Mouse (Mus musculus): ENCODE measurements around the gene Nfia.

The Nfia gene

DNA sequence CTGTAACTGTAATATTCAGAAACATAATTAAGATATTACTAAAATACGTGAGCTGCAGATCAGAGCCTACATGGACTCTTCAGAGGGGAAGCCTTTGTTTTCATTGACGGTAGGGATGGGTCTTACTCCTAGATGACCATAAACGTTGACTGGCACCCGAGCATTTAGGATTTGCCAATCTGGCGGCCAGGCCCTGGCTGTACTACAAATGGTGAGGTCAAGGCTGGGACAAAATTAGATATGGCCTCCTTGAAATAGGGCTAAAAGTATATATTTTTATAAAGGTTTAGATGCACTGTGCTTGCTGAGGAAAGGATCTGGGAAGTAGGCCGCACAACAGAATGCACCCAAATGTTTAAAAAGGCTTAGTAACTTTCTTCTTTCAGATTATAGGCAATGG lies 10.0 kb downstream of the Nfia start:
- DNase-seq (ENCODE audit: low read depth, low spot score) = no peak

DNA sequence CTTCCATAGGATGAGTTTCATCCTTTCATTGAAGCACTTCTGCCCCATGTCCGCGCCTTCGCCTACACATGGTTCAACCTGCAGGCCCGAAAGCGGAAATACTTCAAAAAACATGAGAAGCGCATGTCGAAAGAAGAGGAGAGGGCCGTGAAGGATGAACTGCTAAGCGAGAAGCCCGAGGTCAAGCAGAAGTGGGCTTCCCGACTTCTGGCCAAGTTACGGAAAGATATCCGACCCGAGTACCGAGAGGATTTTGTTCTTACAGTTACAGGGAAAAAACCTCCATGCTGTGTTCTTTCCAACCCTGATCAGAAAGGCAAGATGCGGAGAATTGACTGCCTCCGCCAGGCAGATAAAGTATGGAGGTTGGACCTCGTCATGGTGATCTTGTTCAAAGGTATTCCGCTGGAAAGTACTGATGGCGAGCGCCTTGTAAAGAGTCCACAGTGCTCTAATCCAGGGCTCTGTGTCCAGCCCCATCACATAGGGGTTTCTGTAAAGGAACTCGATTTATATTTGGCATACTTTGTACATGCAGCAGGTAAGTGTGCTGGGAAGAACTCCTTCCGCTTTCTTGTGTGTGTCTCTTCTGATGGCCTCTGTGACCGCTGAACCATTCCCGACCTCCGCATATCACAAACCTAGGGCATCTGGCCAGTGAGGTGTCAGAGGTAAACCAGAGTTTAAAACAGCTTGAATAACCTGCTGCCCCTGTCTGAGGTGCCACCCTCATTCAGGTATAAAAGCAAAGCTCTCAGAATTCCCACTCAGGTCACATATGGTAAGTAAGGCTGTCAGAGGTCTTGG lies 10.7 kb downstream of the Nfia start:
- no peak for DNase-seq (ENCODE audit: low read depth, low spot score)

DNA sequence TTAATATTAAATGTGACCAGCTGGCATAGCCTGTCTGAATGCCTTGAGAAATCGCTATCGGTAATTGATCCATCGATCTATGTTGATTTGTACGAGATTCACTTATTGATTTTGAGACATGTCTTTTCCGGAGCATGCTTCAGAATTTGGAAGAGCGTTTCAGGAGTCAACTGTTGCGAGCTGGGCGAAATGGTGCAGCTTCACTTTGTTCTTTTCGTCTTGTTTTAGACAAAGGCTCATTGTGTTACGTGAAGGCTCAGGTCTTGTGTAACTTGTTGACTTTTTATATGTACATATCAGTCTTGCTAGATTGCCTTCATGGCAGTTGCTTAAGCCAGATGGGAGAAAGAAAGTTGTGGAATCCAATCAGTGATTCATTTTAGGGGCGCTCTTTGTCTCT lies 11.7 kb downstream of the Nfia start:
- DNase-seq (ENCODE audit: low read depth, low spot score) = no peak

DNA sequence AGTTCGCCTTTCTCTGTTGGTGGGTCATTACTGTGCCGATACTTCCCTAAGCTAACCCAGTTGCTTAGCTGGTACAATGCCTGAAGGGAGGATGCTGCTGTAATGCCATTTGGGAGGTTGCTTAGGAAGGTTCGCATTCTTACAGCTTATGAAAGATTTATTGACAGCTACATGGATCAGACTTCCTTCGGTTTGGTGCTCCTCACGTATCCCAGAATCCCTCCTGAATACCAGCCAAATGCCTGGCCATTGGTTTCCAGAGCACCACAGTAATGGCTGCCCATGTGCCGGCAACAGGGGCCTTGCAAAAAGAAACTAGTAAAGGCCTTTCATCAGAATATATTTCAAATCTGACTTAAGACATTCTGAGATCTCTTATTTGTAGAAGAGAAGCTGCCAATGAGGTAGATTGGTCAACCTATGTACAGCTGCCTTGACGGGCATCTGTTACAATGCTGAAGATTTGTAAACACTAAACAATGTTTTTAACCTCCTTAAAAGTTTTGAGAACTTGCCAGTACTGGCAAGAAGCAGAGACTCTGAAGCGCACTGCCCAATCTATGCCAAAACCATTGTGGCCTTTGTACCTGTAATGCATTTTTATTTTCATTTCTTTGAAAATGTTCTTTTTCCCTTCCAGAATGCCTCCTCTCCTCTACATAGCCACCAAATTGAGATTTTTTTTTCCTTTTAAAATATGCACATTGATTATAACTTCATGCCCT lies 13.2 kb downstream of the Nfia start:
- no peak for DNase-seq (ENCODE audit: low read depth, low spot score)

DNA sequence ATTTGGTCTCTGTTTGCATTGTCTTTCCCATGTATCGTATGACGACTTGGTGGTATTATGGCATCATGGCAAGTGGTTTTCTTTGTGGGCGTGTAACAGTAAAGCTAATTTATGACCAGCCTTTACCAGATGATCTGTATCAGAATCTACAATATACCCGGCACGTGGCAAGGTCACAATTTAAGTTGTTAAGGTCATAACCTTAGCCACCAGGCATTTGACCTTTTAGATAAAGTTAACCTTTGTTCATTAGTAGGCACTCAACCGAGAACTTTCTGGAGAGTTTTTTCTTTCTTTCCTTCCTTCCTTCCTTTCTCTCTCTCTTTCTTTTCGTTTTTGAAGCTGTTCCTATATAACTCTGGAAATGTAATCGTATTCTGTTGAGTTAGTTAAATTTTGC lies 14.0 kb downstream of the Nfia start:
- no peak for DNase-seq (ENCODE audit: low read depth, low spot score)

DNA sequence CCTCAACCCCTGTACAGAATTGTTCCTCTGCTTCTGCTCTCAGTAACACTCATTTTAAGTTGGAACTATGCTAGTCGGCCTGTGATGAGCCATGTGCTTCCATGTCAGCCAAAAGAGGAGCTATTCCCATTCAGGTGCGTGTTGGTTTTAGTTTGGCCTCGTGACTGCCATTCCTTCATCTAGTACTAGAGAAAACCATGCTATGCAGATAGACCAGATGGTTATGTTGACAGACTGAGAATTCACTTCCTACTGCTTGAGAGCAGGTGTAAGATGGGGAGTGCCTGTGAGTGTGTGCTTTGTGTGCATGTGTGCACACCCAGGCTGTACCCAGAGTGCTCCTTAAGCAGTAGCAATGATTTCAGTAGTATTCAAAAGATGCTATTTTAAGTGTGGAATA lies 15.0 kb downstream of the Nfia start:
- no peak for DNase-seq (ENCODE audit: low read depth, low spot score)

DNA sequence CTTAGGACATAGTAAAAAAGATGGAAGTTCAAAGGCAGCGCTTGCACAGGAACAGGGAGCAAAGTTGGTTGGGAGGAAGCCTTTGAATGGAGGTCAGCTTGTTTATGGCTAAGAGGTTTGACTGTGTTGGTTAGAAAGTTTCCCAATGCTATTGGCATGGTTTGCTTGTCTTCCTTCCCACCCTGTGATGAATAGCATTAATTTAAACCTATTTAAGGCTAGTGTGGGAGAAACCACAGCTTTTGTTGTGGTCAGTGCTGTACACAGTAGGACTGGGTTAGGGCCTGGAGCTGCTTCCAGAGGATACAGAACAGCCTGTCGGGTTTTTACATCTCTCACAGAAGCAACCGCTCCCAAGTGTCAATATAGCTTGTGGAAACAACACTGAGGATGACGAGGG lies 16.0 kb downstream of the Nfia start:
- DNase-seq (ENCODE audit: low read depth, low spot score) = no peak

DNA sequence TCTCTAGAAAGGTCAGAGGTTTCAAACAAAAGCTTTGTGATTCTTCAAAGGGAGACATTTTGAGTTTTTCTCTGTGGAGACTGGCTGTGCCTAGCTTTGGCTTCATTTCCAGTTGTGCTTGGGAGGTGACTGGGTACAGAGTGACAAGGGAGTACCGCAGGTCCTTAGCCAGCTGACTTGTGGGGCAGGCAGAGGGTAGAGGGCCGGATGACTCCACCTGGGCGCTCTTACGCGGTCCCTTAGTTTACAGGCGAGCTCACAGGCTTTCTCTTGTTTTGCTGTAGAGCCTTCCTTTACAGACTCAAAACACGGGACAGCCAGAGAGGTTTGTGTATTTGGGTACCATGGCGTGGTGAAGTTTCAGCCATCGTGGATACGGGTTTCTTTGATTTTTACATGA lies 21.4 kb downstream of the Nfia start:
- DNase-seq (ENCODE audit: low read depth, low spot score) = no peak

DNA sequence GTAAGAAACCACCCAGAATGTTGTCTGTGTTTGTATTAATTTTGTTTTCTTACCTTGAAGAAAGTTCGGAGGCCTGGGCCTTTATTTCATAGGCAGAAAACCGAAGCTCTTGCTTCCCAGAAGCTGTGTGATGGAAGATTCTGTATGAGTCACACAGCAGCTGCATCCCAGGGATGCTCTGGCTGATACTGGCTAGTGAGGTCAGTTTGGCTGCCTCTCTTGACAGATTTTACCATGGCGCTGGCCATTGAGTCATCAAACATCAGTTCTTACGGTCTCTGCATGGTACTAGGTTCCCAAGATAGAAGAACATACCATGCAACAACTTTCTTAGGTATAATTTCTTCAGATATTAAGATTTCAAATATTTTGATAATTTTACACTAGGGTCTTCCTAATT lies 22.3 kb downstream of the Nfia start:
- DNase-seq (ENCODE audit: low read depth, low spot score) = no peak

DNA sequence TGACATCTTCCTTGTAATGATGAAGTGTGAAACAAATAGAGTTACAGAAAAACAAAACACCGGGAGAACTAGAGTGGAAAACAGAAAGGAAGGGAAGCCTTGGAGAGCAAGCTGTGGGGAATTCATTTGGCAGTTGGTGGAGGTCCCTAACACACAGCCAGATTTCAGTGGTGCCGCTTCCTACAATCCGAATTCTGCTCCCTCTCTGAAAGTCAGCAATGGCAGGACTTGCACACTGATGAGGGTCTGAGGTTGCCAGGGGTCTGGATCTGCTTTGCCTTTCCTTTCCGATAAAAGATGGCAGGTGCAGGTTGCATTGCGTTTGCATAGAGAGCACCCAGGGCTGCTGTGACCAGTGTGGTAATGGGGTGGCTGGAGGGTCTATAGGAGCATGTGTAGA lies 23.4 kb downstream of the Nfia start:
- no peak for DNase-seq (ENCODE audit: low read depth, low spot score)

DNA sequence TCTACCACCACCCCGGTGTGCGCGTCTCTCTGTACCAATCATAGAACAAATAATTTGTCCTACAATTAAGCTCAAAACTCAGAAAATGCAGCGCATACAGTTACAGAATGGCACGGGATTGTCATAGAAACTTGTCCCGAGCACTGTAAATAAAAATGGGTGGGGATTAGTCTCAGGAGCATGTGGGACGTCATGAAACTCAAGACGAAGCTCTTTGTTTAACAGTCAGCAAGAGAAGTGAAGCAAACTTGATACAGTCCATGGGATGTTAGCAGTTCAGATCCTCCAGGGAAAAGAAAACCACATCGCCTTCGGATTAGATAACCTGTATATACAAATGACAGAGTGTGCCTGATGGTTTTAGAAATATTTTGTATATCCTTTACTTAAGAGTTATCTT lies 24.0 kb downstream of the Nfia start:
- DNase-seq (ENCODE audit: low read depth, low spot score) = no peak

DNA sequence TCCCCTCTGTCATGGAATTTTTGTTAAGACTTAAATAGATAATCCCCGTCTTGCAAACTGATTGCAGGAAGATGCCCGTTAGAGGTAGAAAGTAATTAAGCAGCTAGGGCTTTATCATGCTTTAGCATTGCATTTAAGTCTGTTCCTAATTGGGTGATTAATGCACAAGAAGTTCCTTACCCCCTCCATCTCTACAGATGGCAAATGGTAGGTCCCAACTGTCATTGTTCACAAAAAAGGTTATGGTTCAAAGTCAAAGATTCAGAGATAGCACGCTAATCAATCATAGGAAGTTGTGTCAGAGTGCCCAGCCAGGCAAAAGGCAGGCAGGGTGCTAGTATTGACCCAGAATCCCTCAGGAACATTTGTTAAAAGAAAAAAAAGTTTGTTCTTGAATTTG lies 31.3 kb downstream of the Nfia start:
- no peak for DNase-seq (ENCODE audit: low read depth, low spot score)

DNA sequence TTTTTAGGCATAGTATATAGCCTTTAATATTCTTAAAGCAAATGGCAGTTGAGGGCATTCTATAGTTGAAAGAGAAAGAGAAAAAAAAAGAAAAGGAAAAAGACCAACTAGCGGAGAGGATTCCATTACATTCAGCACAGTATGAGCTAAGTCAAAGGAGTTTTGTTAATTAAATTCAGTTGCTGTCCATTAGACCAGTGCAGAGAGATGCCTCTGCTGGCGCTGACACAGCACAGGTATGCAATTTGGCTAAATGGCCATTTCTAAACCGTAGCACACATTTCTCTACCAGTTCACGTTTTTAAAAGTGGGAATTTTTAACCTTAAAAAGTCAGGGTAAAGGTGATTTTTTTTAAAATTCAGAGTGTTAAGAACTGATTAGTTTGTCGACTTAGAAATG lies 32.1 kb downstream of the Nfia start:
- no peak for DNase-seq (ENCODE audit: low read depth, low spot score)

DNA sequence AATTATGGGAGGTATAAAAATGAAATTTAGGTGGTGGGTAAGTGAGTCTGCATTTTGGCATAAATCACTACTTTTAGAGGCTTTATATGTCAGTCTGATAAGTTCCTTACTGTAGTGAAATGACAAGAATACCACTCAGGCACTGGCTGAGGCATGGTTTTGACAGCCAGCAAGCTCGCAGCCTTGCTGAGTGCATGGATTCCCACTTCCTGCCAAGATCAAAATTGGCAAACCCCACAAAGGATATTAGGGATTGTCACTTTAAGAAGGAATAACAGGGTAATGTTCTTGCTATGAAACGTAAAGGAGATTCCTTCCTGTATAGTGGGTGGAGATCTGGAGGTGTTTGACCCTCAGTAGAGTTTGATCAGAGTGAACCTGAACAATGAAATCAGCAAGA lies 32.7 kb downstream of the Nfia start:
- DNase-seq (ENCODE audit: low read depth, low spot score) = no peak

DNA sequence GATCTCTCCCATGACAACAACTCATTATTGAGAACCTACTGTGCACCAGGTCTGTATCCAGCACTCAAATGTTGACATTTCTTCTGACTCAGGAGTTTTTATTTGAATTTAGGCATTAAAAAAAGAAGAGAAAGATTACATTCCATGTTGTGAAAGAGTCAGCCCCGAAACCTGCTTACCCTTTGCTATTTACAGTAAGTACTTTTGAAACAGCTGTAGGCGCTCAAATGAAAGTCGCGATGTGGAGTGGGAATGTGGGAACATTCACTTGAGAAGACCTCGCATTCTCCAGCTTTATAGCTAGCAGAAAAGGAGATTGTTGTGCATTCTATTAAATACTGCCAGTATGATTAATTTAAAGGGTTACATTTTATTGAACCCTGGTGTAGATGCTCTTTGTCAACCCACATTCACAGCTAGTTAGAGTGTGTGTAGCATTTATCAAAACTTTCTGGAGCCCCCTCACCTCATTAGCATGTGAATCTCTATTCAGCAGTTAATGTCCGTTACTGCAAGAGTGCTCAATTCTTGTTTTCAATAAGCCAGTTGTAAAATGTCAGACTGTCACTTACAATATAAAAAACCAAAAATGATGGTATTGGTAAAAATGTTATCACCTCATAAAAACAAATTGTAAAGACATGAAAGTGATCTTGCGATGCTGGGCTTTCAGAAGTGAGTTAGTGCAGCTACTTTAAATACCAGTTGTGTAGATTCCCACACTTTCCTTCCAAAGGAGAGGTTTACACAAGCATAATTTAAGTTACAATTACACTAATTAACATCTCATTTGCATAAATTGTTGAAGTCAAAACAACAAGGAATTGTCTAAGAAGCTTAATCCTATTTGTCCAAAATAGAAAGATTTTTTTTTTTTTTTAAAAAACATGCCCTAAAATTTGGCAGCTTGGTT lies 33.6 kb downstream of the Nfia start:
- no peak for DNase-seq (ENCODE audit: low read depth, low spot score)

DNA sequence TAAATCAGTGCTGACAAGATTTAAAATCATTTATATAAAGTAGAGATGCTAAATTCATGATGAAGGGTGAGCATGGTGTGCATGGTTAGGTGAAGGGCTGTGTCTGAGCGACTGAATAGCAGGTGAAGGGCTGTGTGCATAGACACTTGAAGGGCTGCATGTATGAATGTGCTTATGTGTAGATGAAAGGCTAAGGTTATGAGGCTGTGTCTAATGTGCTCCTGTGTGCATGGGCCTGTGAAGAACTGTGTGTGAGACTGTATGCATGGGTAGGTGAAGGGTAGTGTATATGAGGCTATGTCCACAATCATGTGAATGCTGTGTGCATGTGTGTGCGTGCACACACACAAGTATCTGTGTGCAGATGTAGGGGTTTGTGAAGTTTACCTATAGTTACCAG lies 34.4 kb downstream of the Nfia start:
- DNase-seq (ENCODE audit: low read depth, low spot score) = no peak

DNA sequence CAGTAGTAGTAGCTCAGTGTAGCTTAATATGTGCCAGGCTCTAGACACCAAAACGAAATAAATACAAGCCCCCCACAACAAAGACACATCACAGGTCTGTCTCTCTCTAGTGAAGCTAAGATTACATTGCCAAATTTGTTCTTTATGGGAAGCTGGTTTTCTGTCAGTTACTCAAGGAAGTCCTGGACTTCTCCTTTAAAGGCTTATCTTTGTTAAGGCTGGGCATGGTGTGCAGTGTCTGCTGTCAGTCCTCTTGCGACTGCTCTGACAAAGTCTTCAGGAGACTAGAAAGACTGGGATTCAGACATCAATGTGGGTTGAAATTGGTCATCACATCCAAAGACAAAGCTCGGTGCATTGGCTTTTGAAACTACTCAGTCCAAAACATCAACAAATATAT lies 36.4 kb downstream of the Nfia start:
- DNase-seq (ENCODE audit: low read depth, low spot score) = no peak

DNA sequence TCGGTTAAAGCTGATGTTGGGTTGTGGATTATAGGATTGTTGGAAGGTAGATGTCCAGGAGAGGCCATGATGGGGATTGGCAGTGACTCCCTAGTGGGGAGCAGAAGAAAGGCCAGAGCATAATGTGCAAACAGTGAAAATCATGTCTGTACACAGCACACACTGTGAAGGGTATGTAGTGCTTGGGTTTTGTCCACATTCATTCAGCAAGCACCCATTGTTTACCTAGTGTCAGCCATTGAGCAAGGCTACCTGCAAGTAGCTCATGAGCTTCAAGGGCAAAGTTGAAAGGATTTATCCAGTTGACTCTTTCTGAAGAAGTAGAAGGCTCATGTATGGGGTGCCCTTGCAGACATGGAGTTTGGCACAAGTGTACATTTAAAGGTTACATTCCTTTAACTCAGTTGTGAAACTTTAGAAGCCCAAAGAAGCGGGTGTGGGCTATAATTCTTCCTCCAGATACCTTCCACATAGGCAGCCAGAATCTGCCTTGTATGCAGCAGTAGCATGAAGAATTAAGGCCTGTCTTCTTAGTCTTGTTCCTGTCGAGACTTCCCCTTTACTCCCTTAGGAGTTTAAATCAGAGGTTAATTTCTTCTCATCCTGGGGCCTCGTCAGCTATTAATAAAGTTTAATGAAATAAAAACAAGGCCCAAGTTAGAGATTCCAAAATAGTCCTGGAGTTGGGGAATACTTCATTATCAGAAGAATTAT lies 37.2 kb downstream of the Nfia start:
- DNase-seq (ENCODE audit: low read depth, low spot score) = no peak

DNA sequence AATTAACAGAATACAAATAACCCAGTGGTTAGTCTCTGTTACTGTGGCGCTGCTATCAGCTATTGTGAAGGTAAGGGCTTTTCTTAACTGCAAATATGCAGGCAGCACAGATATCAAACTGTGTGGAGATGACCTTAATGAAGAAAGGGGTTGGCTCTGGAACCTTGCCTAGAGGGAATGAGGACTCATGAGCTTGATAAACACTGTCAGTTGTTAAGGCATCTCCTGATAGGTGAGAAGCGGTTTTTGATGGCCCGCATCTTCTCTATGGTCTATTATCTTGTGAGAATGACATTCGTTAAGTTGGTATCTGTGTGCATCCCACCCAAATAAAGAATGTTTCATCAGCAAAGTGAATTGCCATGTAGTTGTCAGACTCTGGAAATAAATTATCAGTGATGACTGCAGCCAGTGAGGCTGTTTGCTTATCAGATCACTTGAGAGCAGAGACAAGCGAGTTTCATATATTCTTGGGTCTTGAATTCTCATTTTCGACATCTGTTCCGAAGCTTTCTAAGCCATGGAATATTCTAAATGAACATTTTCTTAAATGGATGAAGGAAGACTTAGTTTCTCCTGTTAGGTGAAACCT lies 37.9 kb downstream of the Nfia start:
- DNase-seq (ENCODE audit: low read depth, low spot score) = no peak

DNA sequence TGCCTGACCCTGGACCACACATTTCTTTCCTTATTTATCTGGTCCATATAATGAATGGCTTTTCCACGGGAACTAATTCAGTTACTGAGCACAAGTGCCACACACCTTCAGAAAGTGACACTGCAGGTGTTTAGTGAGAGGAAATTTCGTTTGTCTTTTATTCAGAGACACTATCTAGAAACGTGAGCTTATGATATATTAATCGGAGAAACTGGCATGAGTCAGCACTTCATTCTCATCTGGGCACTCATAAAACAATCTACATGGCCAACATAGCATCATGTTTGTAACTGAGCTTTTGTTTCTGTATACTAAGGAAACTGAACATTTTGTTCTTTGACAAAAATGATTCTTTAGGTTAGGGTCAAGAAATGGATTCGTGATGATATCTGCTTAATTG lies 40.5 kb downstream of the Nfia start:
- DNase-seq (ENCODE audit: low read depth, low spot score) = no peak

DNA sequence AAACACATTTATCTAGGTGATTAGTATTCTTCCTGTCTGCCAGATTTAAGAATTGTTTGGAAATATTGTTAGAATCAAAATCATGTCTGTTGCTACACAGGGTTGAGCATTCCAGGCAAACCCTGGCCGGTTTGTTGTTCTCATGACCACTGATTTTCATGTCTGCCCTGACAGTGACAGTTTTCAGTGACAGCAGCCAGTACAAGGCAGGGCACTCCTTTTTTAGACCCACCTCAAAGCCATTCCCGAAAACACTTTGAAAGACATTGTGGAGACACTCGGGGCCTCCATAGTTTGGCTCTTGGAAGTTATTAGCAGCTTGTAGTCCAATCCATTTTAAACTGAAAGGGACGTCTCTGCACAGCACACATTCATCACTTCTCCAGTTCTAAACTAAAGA lies 41.5 kb downstream of the Nfia start:
- DNase-seq (ENCODE audit: low read depth, low spot score) = no peak

Data from embryo, embryonic 11.5 days (tissue).